Mouse (Mus musculus): ENCODE measurements around the gene Ndufa11. TPM values are rescaled to one million over a fixed set of nuclear protein-coding genes. Genes with fewer than 3 reads are reported as not detected.

The Ndufa11 gene
- total RNA-seq (2014; rRNA removed) (279 and 501 TPM in 2 replicates), polyA plus RNA-seq (2015; fragmentation: Nextera tagmentation; extraction: Ambion mirVana) (691 and 728 TPM in 2 replicates)

DNA sequence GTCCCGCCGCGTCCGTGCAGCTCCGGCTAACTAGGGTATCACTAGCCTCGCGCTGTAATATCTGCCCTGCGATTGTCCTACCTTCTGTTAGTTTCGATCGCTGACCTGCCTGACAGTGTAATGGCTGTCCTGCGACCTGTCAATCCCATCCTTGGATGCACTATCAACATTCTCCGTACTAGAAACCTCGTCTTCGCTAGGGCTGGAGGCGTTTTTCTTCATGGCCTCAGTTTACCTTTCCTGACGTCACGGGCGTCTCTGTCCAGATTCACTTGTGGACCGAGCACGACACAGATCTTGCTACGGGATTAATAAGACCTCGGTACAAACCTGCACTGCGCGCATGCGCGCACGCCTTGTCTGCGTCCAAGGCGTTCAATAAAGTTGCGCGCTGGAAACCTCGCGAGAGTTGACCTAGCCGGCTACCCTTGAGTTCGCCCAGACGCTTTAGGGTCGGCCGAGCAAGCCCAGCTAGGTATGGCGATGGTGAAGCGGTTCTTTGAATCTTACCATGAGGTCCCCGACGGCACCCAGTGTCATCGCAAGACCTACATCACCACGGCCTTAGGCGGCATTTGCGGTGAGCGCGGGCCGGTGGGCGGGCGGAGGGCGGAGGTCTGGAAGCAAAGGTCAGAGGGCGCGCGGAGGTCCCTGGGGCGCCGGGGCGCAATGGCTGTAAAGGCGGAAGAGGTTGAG, at the start of gene Ndufa11, which contains the start of gene Vmac:
Gene Ndufa11 (plus strand): TSS at position 405 of the 696 bp plus-strand sequence.
Gene Vmac (minus strand): TSS at position 660 of the 696 bp plus-strand sequence.
- WGBS = under 1% methylated on average over 59 of the region's 59 CpGs
- Histone ChIP-seq H3K4me3 (ENCODE audit: low read length) (peak within 1 kb of the TSS; percentile 86), H3K27ac (peak within 1 kb of the TSS; percentile 90), H3K9ac (replicated peaks; ENCODE audit: low read length) (peak within 1 kb of the TSS; percentile 89), H3K27me3 (ENCODE audit: insufficient read depth, low read length) (no peaks in the 10 kb centered on the region), H3K4me1 (ENCODE audit: insufficient read depth, low read length) (peaks cover 13% of the 10 kb centered on the region), H3K36me3 (ENCODE audit: insufficient read depth, low read length) (peaks cover 14% of the 10 kb centered on the region), H3K9me3 (ENCODE audit: low read length) (no peaks in the 10 kb centered on the region), H3K4me2 (ENCODE audit: low read depth, low read length) (peak within 1 kb of the TSS; percentile 72)
- peak; percentile 100 for DNase-seq (ENCODE audit: low spot score)
- TF ChIP-seq CTCF (IDR thresholded peaks at IDR 0.05; ENCODE audit: low read depth) = no peak
- ATAC-seq = peak; percentile 78

DNA sequence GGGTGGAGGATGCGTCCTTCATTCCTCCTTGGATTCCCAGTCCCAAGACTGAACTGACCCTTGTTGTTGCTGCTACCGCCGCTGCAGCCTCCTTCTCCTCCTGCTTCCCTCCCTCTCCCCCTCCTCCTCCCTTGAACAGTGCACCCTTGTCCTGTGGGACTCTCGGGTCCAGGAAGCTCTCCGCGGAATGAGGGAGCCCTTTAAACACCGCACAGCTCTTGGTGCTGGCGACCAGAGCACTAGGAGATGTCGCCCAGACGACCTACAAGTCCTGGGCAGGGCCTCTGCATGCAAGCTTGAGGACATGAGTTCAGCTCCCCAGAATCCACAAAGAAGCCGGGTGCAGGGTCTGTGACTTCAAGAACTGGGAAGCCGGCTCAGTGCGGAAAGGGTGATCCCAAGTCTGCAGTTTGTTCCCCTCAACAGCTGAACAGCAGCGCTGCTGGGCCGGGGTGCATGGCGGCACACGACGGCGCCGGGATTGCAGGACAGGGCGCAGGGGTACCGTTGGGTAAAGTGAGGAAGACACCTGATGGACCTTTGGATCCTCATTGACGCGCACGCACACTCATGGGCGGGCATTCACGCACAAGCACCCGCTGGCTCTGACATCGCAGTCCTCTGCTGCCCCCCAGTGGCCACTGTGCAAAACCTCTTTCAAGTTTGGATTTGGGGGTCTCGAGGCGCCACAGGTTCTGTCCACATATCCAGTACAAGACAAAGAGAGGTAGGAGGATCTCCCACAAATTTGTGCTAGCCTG, 49.0 kb upstream of the Ndufa11 start:
- peak overlapping the region; percentile 70 for H3K4me2 ChIP-seq (ENCODE audit: low read depth, low read length)
- H3K4me3 ChIP-seq (ENCODE audit: low read length) = peak overlapping the region; percentile 36
- 4% methylated on average over 31 of the region's 31 CpGs for WGBS
- no peak overlapping the region for H3K27ac ChIP-seq
- no peaks in the 10 kb centered on the region; the same call in 1 of the 2 replicates for H3K4me1 ChIP-seq (ENCODE audit: insufficient read depth, low read length)
- H3K27me3 ChIP-seq (ENCODE audit: insufficient read depth, low read length) = no peaks in the 10 kb centered on the region
- H3K9me3 ChIP-seq (ENCODE audit: low read length) = no peaks in the 10 kb centered on the region
- H3K9ac ChIP-seq (replicated peaks; ENCODE audit: low read length) = peak overlapping the region; percentile 10; the same call in 1 of the 2 replicates
- peak; percentile 95 for TF ChIP-seq CTCF (IDR thresholded peaks at IDR 0.05; ENCODE audit: low read depth)
- DNase-seq (ENCODE audit: low spot score) (peak; percentile 92), ATAC-seq (peak; percentile 16)
- no peaks in the 10 kb centered on the region for H3K36me3 ChIP-seq (ENCODE audit: insufficient read depth, low read length)

GRCm38 (mm10) chr17:56669766-56670165, 47.8 kb upstream of the Ndufa11 start:
- no peak for TF ChIP-seq CTCF (IDR thresholded peaks at IDR 0.05; ENCODE audit: low read depth)
- ATAC-seq = no peak
- H3K27ac ChIP-seq = no peak overlapping the region
- H3K27me3 ChIP-seq (ENCODE audit: insufficient read depth, low read length) = no peaks in the 10 kb centered on the region
- WGBS = 87% methylated on average over 8 of the region's 8 CpGs
- H3K9me3 ChIP-seq (ENCODE audit: low read length) = no peaks in the 10 kb centered on the region
- H3K36me3 ChIP-seq (ENCODE audit: insufficient read depth, low read length) = no peaks in the 10 kb centered on the region
- no peaks in the 10 kb centered on the region; the same call in none of the 2 replicates for H3K4me1 ChIP-seq (ENCODE audit: insufficient read depth, low read length)
- DNase-seq (ENCODE audit: low spot score) = no peak
- H3K4me3 ChIP-seq (ENCODE audit: low read length) = no peak overlapping the region
- H3K9ac ChIP-seq (replicated peaks; ENCODE audit: low read length) = no peak overlapping the region
- H3K4me2 ChIP-seq (ENCODE audit: low read depth, low read length) = no peak overlapping the region

- H3K4me2 ChIP-seq (ENCODE audit: low read depth, low read length) = peak within 1 kb of the TSS; percentile 83
- H3K4me3 ChIP-seq (ENCODE audit: low read length) = peak within 1 kb of the TSS; percentile 83
- WGBS = 0% methylated on average over 45 of the region's 66 CpGs
- H3K36me3 ChIP-seq (ENCODE audit: insufficient read depth, low read length) = peaks cover 6% of the 10 kb centered on the region; the same call in 1 of the 2 replicates
- peak; percentile 100 for DNase-seq (ENCODE audit: low spot score)
- no peaks in the 10 kb centered on the region for H3K27me3 ChIP-seq (ENCODE audit: insufficient read depth, low read length)
- H3K27ac ChIP-seq = peak within 1 kb of the TSS; percentile 87
- no peaks in the 10 kb centered on the region for H3K9me3 ChIP-seq (ENCODE audit: low read length)
- H3K9ac ChIP-seq (replicated peaks; ENCODE audit: low read length) = peak within 1 kb of the TSS; percentile 95
- no peaks in the 10 kb centered on the region; the same call in none of the 2 replicates for H3K4me1 ChIP-seq (ENCODE audit: insufficient read depth, low read length)
- peak; percentile 93 for ATAC-seq
- TF ChIP-seq CTCF (IDR thresholded peaks at IDR 0.05; ENCODE audit: low read depth) = no peak
Measured at GRCm38 (mm10) chr17:56672941-56673646, 44.5 kb upstream of the Ndufa11 start, which contains the start of gene Ranbp3. Gene Ranbp3 (plus strand): TSS chr17:56673294.

DNA sequence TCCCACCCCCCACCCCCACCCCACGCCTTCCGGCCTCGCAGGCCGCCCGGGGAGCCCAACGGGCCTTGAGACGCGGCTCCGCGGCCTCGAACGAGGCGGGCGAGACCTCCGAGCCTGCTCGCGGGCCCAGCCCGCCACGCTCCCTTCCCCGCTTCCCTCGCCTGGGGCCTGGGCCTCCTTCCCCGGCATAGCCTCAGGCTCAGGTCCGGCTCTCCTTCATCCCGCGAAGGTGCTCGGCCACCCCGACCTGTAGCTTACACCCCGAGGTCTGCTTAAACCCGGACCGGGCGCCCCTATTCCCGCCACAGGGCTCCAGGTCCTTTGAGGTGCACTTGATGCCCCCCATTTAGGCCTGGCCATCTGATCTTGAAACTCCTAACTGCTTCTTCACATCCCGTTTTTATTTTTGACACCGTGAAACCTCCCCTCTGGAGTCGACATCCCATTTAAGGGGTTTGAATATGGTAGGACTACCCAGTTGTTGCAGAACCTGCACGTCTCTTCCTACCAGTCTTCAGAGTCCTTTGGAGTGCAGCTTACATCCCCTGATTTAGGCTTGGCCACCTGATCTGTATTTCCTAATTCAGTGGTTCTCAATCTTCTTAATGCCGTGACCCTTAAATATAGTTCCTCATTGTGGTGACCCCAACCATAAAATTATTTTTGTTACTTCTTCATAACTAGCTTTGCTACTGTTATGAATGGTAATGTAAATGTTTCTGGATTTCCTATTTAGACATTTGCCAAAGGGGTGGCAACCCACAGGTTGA, 43.7 kb upstream of the Ndufa11 start:
- ATAC-seq (no peak), DNase-seq (ENCODE audit: low spot score) (peak; percentile 12)
- no peaks in the 10 kb centered on the region for H3K9me3 ChIP-seq (ENCODE audit: low read length)
- peaks cover 6% of the 10 kb centered on the region; the same call in 1 of the 2 replicates for H3K36me3 ChIP-seq (ENCODE audit: insufficient read depth, low read length)
- peak overlapping the region; percentile 87 for H3K27ac ChIP-seq
- no peak for TF ChIP-seq CTCF (IDR thresholded peaks at IDR 0.05; ENCODE audit: low read depth)
- 4% methylated on average over 27 of the region's 37 CpGs for WGBS
- H3K27me3 ChIP-seq (ENCODE audit: insufficient read depth, low read length) = no peaks in the 10 kb centered on the region
- H3K9ac ChIP-seq (replicated peaks; ENCODE audit: low read length) = peak overlapping the region; percentile 95
- peak overlapping the region; percentile 83 for H3K4me2 ChIP-seq (ENCODE audit: low read depth, low read length)
- peak overlapping the region; percentile 83 for H3K4me3 ChIP-seq (ENCODE audit: low read length)
- H3K4me1 ChIP-seq (ENCODE audit: insufficient read depth, low read length) = no peaks in the 10 kb centered on the region; the same call in none of the 2 replicates
